Mouse (Mus musculus): Measurements from ENCODE around the gene Lamb3. TPM values are rescaled to one million over a fixed set of nuclear protein-coding genes. Genes with fewer than 3 reads are reported as not detected.

Gene Lamb3
- total RNA-seq, 2 experiments from 2014 or later = not detected

DNA sequence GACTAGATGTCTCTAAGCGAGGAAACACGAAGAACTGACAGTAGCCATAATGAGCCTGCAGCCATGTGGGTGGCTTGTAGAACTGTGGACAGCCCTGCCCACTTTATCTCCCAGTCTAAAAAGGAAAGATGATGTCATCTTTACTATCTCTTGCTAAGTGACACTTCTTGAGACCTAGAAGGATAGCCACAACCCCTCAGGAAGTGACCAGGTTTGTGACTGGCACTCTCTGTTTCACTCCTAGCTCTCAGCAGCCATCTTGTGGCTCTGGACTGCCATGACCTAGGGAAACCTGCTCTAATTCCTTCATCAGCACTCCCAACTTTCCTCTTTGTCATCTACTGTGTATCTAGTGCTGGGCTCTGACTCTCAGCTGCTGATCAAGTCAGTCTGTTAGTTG, 9.2 kb upstream of the Lamb3 start:
- peak; percentile 21 for ATAC-seq (replicated peaks; ENCODE audit: low FRiP score, low TSS enrichment, poor library complexity, severe bottlenecking)

GRCm38 (mm10) chr1:193200640-193201382, 6.7 kb upstream of the Lamb3 start:
- ATAC-seq (replicated peaks; ENCODE audit: low FRiP score, low TSS enrichment, poor library complexity, severe bottlenecking) = 0 out of 2 replicates have a peak, but pooled peaks have one; percentile 15

- ATAC-seq (replicated peaks; ENCODE audit: low FRiP score, low TSS enrichment, poor library complexity, severe bottlenecking) = peak; percentile 40
Measured at GRCm38 (mm10) chr1:193201383-193201778, 6.1 kb upstream of the Lamb3 start, which contains the start of gene Traf3ip3. Gene Traf3ip3 (minus strand): TSS chr1:193201703.

- ATAC-seq (replicated peaks; ENCODE audit: low FRiP score, low TSS enrichment, poor library complexity, severe bottlenecking) = 0 out of 2 replicates have a peak, but pooled peaks have one; percentile 40
Measured at GRCm38 (mm10) chr1:193203821-193204220, 3.7 kb upstream of the Lamb3 start.

- no peak for ATAC-seq (replicated peaks; ENCODE audit: low FRiP score, low TSS enrichment, poor library complexity, severe bottlenecking)
Measured at GRCm38 (mm10) chr1:193205431-193205830, 2.1 kb upstream of the Lamb3 start.

- peak; percentile 96 for ATAC-seq (replicated peaks; ENCODE audit: low FRiP score, low TSS enrichment, poor library complexity, severe bottlenecking)
Measured at GRCm38 (mm10) chr1:193208178-193208577, 679 bp downstream of the Lamb3 start.

DNA sequence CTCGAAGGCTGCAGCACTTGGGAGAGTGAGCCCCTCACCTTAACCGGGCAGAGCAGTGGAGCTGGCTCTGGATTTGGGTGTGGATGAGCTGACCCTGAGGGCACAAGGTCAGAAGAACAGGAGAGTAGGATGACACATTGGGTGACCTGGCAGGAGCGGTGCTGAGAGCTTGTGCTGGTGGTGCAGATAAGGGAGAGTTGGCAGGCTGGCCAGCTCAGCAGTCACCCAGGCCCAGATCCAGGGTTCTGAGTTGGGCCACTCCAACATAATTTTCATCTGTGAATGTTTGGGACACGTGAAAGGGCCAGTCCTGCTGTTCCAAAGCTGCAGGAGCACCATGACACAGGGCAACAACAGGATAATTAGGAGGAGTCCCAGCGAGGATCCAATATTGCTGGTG, 3.9 kb downstream of the Lamb3 start:
- no peak; the same call in 1 of the 2 replicates for ATAC-seq (replicated peaks; ENCODE audit: low FRiP score, low TSS enrichment, poor library complexity, severe bottlenecking)

DNA sequence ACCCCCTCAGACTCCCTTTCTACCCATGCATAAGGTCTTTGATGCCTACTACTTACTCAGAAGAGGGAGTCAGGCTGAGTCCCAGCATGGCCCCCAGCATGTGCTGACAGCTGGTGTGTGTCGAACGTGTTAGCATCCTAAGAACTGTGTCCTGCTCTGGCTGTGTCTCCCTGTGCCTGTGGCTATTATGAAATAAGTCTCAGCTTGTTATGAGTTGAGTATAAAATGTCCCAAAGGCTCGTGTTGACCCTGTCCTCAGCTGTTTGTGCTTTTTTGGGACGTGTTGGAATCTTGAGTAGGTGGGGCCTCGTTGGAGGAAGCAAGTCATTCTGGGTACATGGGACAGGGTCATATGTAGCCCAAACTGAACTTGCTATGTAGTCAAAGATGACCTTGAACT, 6.6 kb downstream of the Lamb3 start:
- ATAC-seq (replicated peaks; ENCODE audit: low FRiP score, low TSS enrichment, poor library complexity, severe bottlenecking) = no peak

GRCm38 (mm10) chr1:193216000-193216399, 8.5 kb downstream of the Lamb3 start:
- ATAC-seq (replicated peaks; ENCODE audit: low FRiP score, low TSS enrichment, poor library complexity, severe bottlenecking) = no peak

DNA sequence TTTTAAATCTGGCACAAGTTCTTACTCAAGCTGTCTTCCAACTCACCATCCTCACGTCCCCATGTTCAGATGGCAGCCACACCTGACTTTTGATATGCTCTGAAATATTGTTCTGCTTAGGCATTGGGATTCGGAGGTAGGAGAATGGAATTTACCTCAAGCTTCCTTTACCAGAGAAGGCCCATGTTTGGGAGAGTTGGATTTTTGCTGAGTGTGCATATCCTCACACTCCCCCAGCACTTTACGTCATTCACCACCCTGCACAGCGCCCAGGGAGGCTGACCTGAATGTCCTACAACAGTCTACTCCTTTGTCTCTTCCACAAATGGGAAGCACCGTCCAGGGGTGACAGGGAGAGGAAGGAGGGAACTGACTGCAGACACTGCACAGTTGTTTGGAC, 12.9 kb downstream of the Lamb3 start:
- ATAC-seq (replicated peaks; ENCODE audit: low FRiP score, low TSS enrichment, poor library complexity, severe bottlenecking) = no peak

DNA sequence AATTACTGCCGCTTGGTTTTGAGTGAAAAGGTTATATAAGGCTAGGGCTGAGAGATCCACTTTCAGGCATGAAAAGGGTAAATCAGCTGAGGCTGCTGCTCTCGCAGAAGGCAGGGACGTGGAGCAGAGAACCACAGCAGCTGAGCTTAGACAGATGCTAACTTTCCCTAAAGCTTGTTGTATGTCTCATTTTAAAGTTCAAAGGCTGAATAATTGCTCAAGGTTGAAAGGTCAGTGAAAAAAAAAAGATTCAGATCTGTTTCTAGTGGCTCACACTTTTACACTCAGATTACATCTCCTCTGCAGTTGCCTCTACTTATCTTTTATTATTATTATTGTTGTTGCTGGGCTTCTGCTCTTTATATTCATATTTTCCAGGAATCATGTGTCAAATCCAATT, 18.0 kb downstream of the Lamb3 start:
- ATAC-seq (replicated peaks; ENCODE audit: low FRiP score, low TSS enrichment, poor library complexity, severe bottlenecking) = no peak

- ATAC-seq (replicated peaks; ENCODE audit: low FRiP score, low TSS enrichment, poor library complexity, severe bottlenecking) = no peak
Measured at GRCm38 (mm10) chr1:193226114-193226513, 18.6 kb downstream of the Lamb3 start.

DNA sequence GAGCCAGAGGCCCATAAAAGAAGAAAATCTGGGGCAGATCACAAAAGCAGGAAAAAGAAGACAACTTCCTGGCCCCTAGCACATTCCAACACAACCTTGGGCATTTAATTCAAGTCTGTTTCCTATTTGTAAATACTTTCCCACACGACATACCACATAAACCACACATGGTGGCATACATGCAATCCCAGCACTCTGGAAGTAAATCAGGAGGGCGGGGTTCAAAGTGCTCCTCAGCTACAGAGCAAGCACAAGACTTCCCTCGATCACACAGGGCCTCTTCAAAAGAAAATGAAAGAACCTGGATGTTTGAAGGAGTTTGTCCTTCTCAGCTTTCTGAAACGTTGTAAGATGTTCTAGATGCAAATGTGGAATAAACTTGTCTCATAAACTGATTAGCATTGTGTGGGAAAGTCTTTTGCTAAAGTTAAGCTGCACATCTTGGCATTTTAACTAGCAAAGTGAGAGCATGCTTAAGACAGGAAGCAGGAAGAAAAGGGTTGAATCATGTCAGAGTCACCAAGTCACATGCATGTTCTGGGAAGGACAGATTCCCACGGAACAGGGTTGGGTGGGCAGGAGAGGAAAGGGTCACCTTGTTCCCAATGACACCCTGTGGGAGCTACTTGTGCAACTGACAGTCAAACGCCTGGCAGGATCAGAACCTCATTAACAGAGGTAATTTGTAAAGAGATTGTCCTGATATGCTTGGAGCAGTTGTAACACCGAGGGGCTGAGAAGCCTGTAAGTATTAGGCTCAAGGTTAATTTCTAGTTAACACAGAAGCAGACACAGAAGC, 19.4 kb downstream of the Lamb3 start:
- no peak for ATAC-seq (replicated peaks; ENCODE audit: low FRiP score, low TSS enrichment, poor library complexity, severe bottlenecking)

- ATAC-seq (replicated peaks; ENCODE audit: low FRiP score, low TSS enrichment, poor library complexity, severe bottlenecking) = no peak
Measured at GRCm38 (mm10) chr1:193227537-193227936, 20.0 kb downstream of the Lamb3 start.

DNA sequence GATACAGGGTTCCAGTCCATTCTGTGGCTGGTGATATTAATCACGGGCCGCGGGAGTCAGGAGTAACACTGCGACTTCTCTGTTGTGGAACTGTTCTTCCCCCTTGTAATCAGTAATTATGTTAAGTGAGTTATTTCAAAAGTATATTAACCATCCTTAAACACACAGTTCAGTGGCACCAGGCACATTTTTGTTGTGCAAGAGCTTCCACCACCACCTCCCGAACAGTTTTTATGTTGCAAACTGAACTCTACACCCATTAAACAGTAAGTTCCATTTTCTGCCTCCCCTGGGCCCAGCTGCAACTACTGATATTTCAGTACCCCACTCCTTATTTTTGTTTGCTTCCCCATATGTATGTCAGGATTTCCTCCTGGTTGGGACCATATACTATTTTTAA, 22.1 kb downstream of the Lamb3 start:
- ATAC-seq (replicated peaks; ENCODE audit: low FRiP score, low TSS enrichment, poor library complexity, severe bottlenecking) = no peak

GRCm38 (mm10) chr1:193230531-193230930, 23.0 kb downstream of the Lamb3 start:
- ATAC-seq (replicated peaks; ENCODE audit: low FRiP score, low TSS enrichment, poor library complexity, severe bottlenecking) = no peak

DNA sequence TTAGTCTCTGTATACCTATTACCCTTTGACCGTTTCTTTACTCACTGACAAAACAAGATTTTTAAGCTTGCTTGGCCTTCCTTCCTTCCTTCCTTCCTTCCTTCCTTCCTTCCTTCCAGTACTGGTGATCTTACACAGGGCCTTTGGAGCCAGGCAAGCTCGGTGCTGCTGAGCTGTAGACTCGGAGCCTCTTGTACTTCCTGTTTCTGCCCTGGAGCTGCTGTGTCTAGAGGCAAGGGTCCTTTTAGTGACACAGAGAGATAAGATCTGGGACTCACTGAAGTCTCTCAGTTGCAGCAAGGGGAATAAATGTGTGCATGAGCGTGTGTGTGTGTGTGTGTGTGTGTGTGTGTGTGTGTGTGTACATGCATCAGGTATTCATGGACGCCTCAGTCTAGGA, 23.4 kb downstream of the Lamb3 start:
- ATAC-seq (replicated peaks; ENCODE audit: low FRiP score, low TSS enrichment, poor library complexity, severe bottlenecking) = peak; percentile 52; the same call in 1 of the 2 replicates

GRCm38 (mm10) chr1:193232732-193233131, 25.2 kb downstream of the Lamb3 start:
- no peak for ATAC-seq (replicated peaks; ENCODE audit: low FRiP score, low TSS enrichment, poor library complexity, severe bottlenecking)

GRCm38 (mm10) chr1:193234130-193234645, 26.7 kb downstream of the Lamb3 start:
- no peak for ATAC-seq (replicated peaks; ENCODE audit: low FRiP score, low TSS enrichment, poor library complexity, severe bottlenecking)

GRCm38 (mm10) chr1:193234930-193235329, 27.4 kb downstream of the Lamb3 start:
- no peak for ATAC-seq (replicated peaks; ENCODE audit: low FRiP score, low TSS enrichment, poor library complexity, severe bottlenecking)
